Mouse (Mus musculus) hematopoietic stem cell, adult 5-6 weeks (primary cell): ENCODE measurements at regions not wholly inside any gene's neighbourhood (a gene's known extent, or its start where the extent isn't known, plus 50 kb on each side); places are given as distances from the start of the nearest gene placed in this dataset.
"Not testable (repeated sequence)": the region's sequence is repeated elsewhere in the genome, so short reads cannot be mapped to it uniquely, and the experiment has no call there.

ENCODE experiments used
- ATAC-seq, 2 experiments: fragments of 125-278 bp in 1 of 2; replicated peaks in 1 of 2; 2 replicates each; pipeline ENCODE4 v1.8.0; 2016 to 2017; ENCODE audit warnings: inconsistent platforms in 2 of 2, mild to moderate bottlenecking in 2 of 2, moderate number of reproducible peaks in 2 of 2, low read depth in 1 of 2, moderate TSS enrichment in 1 of 2; ENCODE audit not compliant: low FRiP score in 2 of 2, poor library complexity in 2 of 2, severe bottlenecking in 2 of 2, insufficient read depth in 1 of 2, low TSS enrichment in 1 of 2

DNA sequence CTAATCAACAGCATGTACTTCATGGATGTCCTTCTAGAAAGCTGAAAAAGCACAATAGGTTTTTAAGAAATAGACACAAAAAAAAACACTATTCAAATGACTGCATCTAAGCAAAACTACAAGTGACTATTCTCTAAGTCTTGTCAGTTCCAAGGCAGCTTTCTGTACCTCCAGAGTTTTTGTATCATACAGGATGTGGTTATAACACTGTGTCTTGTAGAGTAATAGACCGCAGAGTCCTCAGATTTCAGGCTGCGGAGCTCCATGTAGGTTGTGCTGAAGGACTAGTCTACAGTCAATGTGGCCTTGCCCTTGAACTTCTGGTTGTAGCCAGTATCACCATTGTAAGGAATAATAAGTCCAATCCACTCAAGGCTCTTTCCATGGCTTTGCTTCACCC lies 1137.7 kb upstream of the Zfp386 start:
- not testable (repeated sequence) for ATAC-seq

DNA sequence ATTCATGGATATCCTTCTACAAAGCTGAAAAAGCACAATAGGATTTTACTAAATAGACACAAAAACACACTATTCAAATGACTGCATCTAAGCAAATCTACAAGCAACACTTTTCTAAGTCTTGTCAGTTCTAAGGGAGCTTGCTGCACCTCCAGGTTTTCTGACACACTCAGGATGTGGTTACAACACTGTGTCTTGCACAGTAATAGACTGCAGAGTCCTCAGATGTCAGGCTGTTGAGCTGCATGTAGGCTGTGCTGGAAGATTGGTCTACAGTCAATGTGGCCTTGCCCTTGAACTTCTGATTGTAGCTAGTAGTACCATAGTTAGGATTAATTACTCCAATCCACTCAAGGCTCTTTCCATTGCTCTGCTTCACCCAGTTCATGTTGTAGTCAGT lies 1133.1 kb upstream of the Zfp386 start:
- not testable (repeated sequence) for ATAC-seq

DNA sequence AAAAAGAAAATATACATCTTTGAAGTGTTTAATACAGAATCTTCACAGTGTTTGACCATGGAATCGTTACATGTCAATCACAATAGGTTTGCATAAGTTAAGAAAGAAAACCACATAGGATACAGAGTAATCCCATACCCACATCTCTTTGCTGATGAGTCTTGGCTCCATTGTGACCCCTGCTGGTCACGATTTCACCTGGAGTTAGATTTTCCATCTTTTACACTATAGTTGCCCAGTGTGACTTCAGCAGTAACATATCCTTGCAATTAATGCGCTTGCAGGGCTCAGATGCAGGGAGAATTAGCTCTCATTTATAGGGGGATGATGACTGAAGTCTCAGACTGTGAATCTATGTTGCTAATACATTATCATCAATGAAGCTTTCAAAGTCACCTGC lies 1119.8 kb upstream of the Zfp386 start:
- no peak for ATAC-seq

DNA sequence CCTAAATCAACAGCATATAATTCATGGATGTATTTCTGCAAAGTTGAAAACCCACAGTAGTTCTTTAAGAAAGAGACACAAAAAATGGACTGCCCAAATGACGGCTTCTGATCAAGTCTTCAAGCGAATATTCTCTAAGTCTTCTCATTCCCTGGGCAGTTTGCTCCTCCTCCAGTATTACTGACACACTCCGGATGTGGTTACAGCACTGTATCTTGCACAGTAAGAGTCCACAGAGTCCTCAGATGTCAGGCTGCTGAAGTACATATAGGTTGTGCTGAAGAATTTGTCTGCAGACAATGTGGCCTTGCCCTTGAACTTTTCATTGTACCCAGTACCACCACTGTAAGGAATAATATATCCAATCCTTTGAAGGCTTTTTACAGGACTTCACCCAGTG lies 1115.4 kb upstream of the Zfp386 start:
- ATAC-seq = peak; percentile 37 to 62; a peak in 2 of 4 replicates

DNA sequence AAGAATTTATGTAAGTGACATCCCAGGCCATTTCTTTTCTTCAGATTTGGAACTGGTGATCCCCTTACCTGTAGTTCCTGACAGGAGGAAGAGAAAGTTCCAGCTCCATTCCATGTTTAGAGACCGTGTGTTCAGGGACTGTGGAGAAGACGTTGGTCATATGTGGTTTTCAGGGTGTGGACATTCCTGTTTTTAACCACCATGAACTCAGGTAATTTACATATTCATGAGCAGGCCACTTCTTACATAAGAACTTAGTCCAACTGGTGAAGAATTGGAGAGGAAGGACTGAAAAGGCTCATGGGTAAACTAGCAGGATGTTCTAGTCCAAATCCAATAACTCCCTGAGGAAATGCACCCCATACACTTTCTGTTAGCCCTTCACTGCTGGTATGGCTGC lies 1114.9 kb upstream of the Zfp386 start:
- ATAC-seq = peak in 1 of 2 experiments; percentile 69; a peak in 2 of 4 replicates

DNA sequence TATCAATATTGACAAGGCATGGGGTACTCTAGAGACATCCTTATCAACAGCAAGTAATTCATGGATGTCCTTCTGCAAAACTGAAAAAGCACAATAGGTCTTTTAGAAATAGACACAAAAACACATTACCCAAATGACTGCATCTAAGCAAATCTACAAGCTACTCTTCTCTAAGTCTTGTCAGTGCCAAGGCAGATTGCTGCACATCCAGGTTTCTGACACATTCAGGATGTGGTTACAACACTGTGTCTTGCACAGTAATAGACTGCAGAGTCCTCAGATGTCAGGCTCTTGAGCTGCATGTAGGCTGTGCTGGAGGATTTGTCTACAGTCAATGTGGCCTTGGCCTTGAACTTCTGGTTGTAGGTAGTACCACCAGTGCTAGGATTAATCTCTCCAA lies 1110.7 kb upstream of the Zfp386 start:
- ATAC-seq = not testable (repeated sequence)

DNA sequence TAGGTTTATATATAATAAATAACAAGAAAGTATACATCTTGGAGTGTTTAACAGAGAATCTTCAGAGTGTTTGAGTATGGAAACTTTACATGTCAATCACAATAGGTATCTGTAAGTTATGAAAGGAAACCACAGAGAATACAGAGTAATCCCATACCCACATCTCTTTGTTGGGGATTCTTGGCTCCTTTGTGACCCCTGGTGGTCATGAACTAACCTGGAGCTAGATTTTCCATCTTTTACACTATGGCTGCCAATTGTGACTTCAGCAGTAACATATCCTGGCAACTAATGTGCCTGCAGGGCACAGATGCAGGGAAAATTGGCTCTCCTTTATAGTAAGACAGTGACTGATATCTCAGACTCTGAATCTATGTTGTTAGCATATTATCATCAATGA lies 1107.9 kb upstream of the Zfp386 start:
- no peak for ATAC-seq

DNA sequence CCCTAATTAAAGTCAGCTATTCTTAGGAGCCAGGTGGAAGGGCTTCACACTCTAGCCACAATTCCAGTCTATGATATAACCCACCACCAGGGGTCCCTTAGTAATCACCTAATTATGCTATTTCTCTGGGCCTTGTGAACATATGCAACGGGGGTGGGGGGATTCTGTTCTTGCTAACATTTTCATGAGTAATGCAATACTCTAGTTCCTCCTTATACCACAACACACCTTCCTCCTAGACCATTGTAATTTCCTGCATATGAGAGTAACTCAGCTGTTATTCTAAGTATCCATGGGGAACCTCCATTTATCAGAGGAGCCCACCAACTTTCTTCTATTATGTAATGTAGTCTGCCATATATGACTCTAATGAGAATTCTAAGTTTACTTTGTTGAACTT lies 1085.4 kb upstream of the Zfp386 start:
- ATAC-seq = peak in 1 of 2 experiments; percentile 71; a peak in 1 of 4 replicates

DNA sequence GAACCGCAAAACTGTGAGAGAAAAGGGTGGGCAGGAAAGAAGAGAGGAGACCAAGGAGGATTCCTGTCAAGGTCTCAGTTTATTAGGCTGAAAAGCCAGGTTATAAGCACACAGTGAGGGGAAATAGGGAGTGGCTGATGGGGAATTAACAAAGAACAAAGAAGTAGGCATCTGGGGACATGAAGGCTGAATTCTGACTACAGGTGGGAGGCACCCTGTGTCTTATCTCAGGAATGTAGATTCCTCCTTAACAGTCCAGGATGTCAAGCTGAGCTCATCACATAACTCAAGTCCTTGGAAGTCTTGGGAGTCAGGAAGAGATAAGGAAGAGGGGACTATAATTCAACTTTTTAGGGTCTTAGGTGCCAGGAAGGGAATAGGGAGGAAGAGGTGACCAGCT lies 1083.3 kb upstream of the Zfp386 start:
- ATAC-seq = not testable (repeated sequence)

DNA sequence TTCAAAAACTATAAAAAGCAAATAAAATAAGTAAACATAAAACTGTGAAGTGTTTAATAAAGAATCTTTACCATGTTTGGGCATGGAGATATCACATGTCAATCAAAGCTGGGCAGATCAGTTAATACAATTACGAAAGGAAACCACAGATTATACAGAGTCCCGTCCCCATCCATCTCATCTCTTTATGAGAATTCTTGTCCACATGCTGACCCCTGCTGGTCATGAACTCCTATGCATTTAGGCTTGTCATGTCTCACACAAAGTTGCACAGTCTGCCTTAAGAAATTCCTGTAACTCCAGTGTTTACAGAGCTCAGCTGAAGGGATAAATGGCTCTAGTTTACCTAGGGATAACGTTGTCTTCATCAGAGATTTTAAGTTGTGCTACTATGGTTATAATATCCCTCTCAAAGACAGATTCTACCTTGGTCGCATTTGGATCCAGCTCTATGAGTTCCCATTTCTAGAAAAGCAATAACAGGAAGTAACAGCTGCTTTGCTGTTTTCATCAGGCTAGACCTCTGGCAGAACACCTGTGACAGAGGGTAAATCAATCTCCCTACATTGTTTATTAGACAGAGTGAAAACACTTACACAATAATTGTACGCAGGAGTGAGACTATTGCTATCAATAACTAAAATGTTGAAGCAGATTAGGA lies 1065.9 kb upstream of the Zfp386 start:
- ATAC-seq = peak; percentile 84 to 89; a peak in 3 of 4 replicates

DNA sequence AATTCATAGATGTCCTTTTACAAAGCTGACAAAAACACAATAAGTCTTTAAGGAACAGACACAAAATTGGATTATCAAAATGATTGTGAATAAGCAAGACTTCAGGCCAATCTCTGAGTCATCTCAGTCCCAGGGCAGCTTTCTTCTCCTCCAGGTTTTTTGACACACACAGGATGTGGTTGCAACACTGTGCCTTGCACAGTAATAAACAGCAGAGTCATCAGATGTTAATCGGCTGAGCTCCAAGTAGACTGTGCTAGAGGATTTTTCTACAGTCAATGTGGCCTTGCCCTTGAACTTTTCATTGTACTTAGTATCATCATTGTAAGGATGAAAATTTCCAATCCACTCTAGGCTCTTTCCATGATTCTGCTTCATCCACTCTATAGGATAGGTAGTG lies 1056.6 kb upstream of the Zfp386 start:
- peak; percentile 99 to 100 for ATAC-seq

DNA sequence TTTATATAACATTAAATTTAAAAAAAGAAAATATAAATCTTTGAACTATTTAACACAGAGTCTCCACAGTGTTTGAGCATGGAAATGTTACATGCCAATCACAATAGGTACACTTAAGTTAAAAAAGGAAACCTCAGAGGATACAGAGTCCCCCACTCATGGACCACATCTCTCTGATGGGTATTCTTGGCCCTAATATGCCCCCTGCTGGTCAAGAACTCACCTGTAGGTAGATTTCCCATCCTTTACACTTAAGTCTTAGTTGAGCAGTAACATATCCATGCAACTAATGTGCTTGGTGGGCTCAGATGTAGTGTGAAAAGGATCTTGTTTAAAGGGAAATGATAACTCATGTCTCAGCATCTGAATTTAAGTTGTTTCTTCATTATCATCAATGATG lies 1050.7 kb upstream of the Zfp386 start:
- peak in 1 of 2 experiments; percentile 49; a peak in 2 of 4 replicates for ATAC-seq

DNA sequence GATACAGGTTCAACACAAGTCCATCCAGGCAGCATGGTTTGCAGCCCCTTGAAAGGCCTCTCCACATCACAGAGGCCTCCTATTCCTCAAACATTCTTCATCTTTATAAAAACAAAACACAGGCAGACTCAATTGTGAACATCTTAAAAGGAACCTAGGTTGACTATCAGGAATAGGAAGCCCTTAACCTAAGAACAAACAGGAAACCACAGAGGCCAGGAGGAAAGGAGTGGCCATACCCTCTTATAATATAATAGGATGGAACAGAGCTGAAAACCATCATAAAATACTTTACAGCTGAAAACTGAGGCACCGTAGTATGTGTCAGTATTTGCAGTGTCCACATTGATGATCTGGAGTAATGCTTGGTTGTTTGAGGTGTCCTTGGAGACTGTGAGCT lies 1044.4 kb upstream of the Zfp386 start:
- peak; percentile 25 to 53; a peak in 1 of 4 replicates for ATAC-seq

DNA sequence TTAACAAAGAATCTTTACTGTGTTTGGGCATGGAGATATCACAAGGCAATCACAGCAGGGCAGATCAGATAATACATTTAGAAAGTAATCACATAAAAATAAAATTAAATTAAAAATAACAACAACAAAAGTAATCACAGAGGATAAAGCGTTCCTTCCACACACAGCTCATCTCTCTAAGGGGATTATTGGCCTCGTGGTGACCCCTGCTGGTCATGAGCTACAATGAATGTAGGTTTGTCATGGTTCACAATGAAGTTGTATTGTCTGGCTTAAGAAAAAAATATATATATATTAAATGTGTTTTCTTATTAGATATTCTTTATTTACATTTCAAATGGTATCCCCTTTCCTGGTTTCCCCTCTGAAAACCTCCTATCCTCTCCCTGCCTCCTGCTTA lies 1039.1 kb upstream of the Zfp386 start:
- ATAC-seq = peak in 1 of 2 experiments; percentile 73; a peak in 1 of 4 replicates

DNA sequence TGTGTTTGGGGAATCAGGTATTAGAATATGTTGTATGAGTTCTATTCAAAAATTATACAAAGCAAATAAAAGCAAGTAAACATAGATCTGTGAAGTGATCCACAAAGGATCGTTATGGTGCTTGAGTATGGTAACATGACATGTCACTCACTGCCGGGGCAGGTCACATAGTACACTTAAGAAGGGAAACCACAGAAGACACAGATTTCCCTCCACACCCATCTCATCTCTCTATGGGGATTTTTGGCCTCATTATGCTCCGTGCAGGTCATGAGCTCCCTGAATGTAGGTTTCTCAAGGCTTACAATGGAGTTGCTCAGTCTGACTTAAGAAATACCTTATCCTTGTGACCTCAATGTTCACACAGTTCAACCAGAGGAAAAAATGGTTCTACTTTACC lies 1034.8 kb upstream of the Zfp386 start:
- no peak for ATAC-seq

DNA sequence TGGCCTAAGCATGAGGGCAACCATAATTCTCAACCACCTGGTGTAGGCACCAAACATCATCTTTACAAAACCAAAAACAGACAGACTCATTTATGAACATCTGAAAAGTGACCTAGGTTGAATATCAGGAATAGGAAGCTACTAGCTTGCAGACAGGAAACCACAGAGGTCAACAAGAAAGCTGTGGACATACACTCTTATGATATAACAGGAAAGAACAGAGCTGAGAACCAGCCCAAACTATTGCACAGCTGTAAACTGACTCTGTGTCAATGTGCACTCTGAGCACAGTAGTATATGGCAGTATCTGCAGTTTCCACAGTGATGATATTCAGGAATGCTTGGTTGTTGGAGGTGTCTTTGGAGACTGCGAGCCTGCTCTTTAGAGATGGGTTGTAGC lies 1023.8 kb upstream of the Zfp386 start:
- ATAC-seq = peak; percentile 84 to 93

DNA sequence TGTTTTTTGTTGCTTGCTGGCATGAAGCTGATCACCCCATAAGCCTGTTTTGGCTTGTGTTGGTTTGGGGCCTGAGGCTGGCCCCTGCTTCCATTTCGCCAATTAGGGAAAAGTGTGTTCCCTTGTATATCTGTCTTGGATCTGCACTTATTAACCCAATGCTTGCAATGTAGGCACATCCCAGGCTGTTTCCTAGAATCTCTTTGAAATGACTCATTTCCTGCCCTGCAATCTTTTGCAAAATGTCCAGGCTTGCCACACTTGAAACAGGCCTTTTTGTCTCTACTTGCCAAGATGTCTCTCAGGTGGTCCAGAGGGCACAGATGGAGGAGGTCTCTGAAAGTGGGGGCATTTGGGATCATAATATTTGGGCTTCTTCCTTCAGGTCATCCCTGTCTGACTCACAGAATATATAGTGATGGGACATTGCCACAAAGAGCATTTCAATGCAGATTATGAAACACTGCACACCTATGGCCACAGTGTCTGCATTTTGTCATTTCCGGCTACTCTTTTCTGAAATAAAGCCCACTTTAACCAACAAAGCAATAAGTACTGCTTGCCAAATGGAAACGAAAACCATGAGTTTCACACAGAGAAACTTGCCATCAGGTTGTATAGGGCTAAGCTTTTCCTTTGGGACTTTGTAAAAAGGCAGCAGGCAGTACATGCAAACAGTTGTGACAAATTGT lies 1012.9 kb upstream of the Zfp386 start:
- ATAC-seq = peak in 1 of 2 experiments; percentile 80; a peak in 1 of 4 replicates

DNA sequence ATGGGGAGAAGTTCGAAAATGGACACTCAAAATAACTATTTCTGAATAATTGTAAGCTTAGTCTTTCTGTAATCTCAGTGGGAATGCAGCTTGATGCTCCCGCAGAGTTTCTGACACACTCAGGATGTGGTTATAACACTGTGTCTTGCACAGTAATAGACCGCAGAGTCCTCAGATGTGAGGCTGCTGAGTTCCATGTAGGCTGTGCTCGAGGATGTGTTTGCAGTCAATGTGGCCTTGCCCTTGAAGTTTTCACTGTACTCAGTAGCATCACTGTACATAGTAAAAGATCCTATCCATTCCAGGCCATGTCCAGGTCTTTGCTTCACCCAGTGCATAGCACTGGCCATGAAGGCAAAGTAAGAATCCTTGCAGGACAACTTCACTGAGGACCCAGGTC lies 992.4 kb upstream of the Zfp386 start:
- ATAC-seq = peak in 1 of 2 experiments; percentile 53; a peak in 1 of 4 replicates

DNA sequence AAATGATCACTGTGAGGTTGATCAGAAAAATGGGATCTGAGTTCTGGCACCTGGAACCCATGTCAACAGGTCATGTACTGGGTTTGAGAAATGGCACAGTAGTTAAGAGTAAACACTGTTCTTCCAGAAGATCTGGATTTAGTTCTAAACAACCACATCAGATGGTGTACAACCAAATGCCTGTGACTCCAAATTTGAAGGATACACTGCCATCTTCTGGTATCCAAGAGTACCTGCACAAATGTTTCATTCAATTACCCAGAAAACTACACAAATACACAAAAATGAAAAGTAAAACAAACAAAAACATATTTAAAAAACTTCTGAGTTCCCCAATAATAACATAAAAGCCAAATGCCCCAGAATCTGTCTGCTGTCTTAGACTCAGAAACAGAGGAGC lies 987.6 kb upstream of the Zfp386 start:
- ATAC-seq = not testable (repeated sequence)
